Mouse (Mus musculus): Measurements from ENCODE around the gene Aip. TPM values are rescaled to one million over a fixed set of nuclear protein-coding genes. Genes with fewer than 3 reads are reported as not detected.
"Not testable (repeated sequence)": the region's sequence is repeated elsewhere in the genome, so short reads cannot be mapped to it uniquely, and the experiment has no call there.

The Aip gene
- polyA plus RNA-seq, 1 experiment from 2014 or later, result 104 TPM

- peaks cover 7% of the 10 kb centered on the region; the same call in 1 of the 2 replicates for H3K27me3 ChIP-seq
- H3K4me2 ChIP-seq, result no peak within 1 kb of the TSS
- 57% methylated on average over 3 of the region's 3 CpGs for WGBS
- no peaks in the 10 kb centered on the region for H3K36me3 ChIP-seq
- no peak within 1 kb of the TSS for H3K27ac ChIP-seq
- no peaks in the 10 kb centered on the region; the same call in 1 of the 2 replicates for H3K4me1 ChIP-seq
- no peak for ATAC-seq (ENCODE audit: borderline replicate concordance, extremely low read depth, low FRiP score, low TSS enrichment)
- no peaks in the 10 kb centered on the region for H3K9me3 ChIP-seq
- no peak within 1 kb of the TSS for H3K9ac ChIP-seq
- no peak within 1 kb of the TSS for H3K4me3 ChIP-seq
Measured at GRCm38 (mm10) chr19:4081394-4081793, 44.3 kb downstream of the Aip start, which contains the start of gene Cabp2. Gene Cabp2 (plus strand): TSS chr19:4081578.

DNA sequence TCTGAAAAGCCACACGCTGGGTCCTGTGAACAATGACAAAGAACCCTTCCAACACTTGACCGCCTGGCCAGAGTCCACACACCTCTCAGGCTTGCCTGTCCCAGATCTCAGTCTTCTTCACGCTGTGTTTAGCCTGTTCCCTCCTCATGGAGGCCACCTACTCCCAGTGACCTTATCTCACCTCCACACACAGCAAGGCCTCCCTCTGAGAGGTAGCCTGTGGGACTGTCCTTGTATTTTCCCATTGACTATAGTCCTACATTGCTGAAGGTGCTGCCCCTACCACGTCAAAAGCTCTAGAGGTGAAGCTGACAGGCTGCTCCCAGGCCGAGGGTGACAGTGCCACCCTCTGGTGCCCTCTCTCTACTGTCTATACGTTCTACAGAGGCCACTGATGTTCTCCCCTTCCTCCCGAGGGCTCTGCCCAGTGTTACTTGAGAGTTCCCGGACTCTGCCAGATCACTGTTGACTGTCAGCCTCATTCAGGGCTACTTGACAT lies 45.1 kb downstream of the Aip start:
- no peaks in the 10 kb centered on the region for H3K9me3 ChIP-seq
- ATAC-seq (ENCODE audit: borderline replicate concordance, extremely low read depth, low FRiP score, low TSS enrichment), result no peak
- no peaks in the 10 kb centered on the region for H3K36me3 ChIP-seq
- H3K27ac ChIP-seq, result no peak overlapping the region
- no peak overlapping the region for H3K9ac ChIP-seq
- 42% methylated on average over 8 of the region's 8 CpGs for WGBS
- no peak overlapping the region for H3K4me2 ChIP-seq
- H3K4me3 ChIP-seq, result no peak overlapping the region
- H3K27me3 ChIP-seq, result peaks cover 7% of the 10 kb centered on the region; the same call in 1 of the 2 replicates
- H3K4me1 ChIP-seq, result no peaks in the 10 kb centered on the region; the same call in 1 of the 2 replicates

GRCm38 (mm10) chr19:4079594-4079993 lies 46.1 kb downstream of the Aip start:
- Histone ChIP-seq H3K4me3 (no peak overlapping the region), H3K4me1 (no peaks in the 10 kb centered on the region; the same call in 1 of the 2 replicates), H3K36me3 (no peaks in the 10 kb centered on the region), H3K4me2 (no peak overlapping the region), H3K9me3 (no peaks in the 10 kb centered on the region), H3K27me3 (peaks cover 4% of the 10 kb centered on the region; the same call in 1 of the 2 replicates), H3K27ac (no peak overlapping the region), H3K9ac (no peak overlapping the region)
- no peak for ATAC-seq (ENCODE audit: borderline replicate concordance, extremely low read depth, low FRiP score, low TSS enrichment)
- 77% methylated on average over 1 of the region's 1 CpGs for WGBS

DNA sequence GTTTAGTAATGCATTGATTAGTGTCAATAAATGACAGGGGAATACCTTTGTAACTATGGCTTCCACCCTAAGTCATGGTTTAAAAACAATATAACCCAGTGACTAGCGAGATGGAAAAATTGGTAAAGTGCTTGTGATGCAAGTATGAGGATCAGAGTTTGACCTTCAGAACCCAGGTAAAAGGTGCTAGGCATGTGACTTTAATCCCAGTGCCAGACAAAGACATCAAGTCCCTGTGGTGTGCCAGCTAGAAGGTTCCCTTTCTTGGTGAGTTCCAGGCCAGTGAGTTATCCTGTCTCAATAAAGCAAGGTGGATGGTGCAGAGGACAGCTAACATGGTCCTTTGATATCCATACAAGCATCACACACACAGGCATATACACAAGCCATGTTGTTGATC lies 50.1 kb downstream of the Aip start:
- Histone ChIP-seq H3K36me3 (no peaks in the 10 kb centered on the region), H3K27ac (no peak overlapping the region), H3K9ac (no peak overlapping the region), H3K4me3 (no peak overlapping the region), H3K27me3 (no peaks in the 10 kb centered on the region), H3K9me3 (no peaks in the 10 kb centered on the region), H3K4me1 (no peaks in the 10 kb centered on the region), H3K4me2 (no peak overlapping the region)
- no peak for ATAC-seq (ENCODE audit: borderline replicate concordance, extremely low read depth, low FRiP score, low TSS enrichment)
- 89% methylated on average over 1 of the region's 1 CpGs for WGBS

DNA sequence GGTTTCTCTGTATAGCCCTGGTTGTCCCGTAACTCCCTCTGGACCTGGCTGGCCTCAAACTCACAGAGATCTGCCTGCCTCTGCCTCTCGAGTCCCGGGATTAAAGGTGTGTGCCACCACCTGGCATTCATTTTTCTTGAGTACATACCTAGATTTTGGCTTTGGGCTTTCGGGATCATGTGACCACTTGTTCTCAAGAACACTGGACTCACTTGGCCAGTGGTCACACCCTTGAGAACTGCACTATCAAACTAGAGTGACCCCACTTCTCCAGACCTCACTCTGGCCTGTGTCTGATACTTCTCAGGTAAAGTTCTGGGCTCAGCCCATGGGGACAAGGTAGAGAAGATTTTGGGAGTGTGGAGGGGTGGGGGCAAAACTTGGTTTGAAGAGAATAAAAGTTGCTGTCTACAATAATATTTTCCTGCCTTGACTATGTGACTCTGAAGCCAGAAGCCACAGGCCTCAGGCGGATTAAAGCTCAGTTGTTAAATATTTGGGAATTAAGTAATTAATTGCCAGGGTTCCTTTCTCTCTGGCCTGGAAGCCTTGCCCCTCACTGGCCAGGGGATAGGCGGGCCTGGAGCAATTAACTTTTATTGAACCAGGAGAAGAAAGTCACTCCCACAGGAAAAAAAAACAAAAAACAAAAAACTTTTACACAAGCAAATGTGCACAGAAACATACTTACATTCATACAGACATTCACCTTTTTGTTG lies 52.8 kb downstream of the Aip start:
- no peaks in the 10 kb centered on the region for H3K9me3 ChIP-seq
- H3K27me3 ChIP-seq, result no peaks in the 10 kb centered on the region
- no peaks in the 10 kb centered on the region for H3K4me1 ChIP-seq
- H3K36me3 ChIP-seq, result no peaks in the 10 kb centered on the region
- no peak overlapping the region for H3K4me3 ChIP-seq
- no peak overlapping the region for H3K4me2 ChIP-seq
- no peak for ATAC-seq (ENCODE audit: borderline replicate concordance, extremely low read depth, low FRiP score, low TSS enrichment)
- 82% methylated on average over 6 of the region's 6 CpGs for WGBS
- H3K27ac ChIP-seq, result no peak overlapping the region
- H3K9ac ChIP-seq, result no peak overlapping the region

DNA sequence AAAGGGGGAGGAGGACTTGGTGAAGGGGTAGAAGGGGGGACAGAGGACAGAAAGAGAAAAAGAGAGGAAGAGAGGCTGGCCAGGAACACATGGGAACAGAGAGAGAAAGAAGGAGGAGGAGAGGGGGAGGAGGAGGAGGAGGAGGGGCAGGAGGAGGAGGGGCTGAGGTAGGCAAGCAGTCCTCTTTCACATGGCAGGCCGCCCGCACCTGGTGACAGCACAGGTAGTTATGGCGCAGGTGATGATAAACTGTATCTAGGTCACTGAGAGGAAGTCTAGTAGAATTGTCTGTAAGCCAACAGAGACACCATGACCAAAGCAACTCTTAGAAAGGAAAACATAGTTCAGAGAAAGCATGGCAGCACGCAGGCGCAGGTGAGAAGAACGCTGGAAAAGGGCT lies 54.3 kb downstream of the Aip start:
- no peak for ATAC-seq (ENCODE audit: borderline replicate concordance, extremely low read depth, low FRiP score, low TSS enrichment)
- 89% methylated on average over 6 of the region's 6 CpGs for WGBS
- Histone ChIP-seq H3K4me3 (no peak overlapping the region), H3K9me3 (no peaks in the 10 kb centered on the region), H3K27me3 (0 out of 2 replicates have a peak, but pooled peaks cover 6% of the 10 kb centered on the region), H3K4me1 (no peaks in the 10 kb centered on the region), H3K9ac (no peak overlapping the region), H3K36me3 (no peaks in the 10 kb centered on the region), H3K4me2 (no peak overlapping the region), H3K27ac (no peak overlapping the region)

DNA sequence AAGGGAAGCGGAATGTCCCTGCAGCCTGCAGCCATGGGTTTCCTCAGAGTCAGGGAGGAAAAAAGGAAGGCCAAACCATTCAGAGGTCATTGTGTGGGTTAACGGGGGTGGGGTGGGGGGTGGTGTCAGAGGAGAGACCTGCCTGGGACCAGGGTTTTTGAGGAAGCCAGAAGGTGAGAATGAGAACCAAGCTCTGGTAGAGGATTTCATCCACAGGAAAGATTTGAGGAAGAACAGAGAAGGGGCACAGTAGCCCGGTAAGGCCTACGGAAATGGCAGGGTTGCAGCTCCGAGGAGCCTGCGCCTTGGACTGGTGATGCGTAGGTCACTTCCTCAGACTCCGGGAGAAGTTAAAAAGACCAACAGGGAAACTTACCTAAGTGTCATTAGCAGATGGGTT lies 54.9 kb downstream of the Aip start:
- H3K4me2 ChIP-seq, result no peak overlapping the region
- no peak overlapping the region for H3K27ac ChIP-seq
- H3K9me3 ChIP-seq, result no peaks in the 10 kb centered on the region
- 0 out of 2 replicates have a peak, but pooled peaks cover 6% of the 10 kb centered on the region for H3K27me3 ChIP-seq
- no peak overlapping the region for H3K9ac ChIP-seq
- no peak overlapping the region for H3K4me3 ChIP-seq
- H3K4me1 ChIP-seq, result no peaks in the 10 kb centered on the region
- no peaks in the 10 kb centered on the region for H3K36me3 ChIP-seq
- 82% methylated on average over 8 of the region's 8 CpGs for WGBS
- ATAC-seq (ENCODE audit: borderline replicate concordance, extremely low read depth, low FRiP score, low TSS enrichment), result no peak

DNA sequence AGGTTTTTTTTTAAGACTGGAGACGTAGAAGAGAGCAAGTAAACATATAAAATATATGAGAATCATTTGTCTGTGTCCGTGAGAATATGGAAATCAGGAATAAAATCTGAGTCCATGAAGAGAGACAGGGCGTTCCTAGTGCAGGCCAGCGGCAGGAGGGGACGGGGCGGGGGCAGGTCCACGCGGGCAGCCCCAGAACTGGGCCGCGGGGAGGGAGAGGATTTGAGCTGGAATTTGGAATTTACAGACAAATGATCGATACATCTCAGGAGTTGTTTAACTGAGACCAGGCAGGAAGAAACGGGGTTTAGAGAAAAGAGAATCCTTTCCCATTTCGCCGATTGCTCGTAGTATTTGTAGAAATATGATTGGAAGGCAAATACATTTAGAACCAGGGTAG lies 55.3 kb downstream of the Aip start:
- Histone ChIP-seq H3K9ac (no peak overlapping the region), H3K27me3 (0 out of 2 replicates have a peak, but pooled peaks cover 6% of the 10 kb centered on the region), H3K27ac (no peak overlapping the region), H3K9me3 (no peaks in the 10 kb centered on the region), H3K36me3 (no peaks in the 10 kb centered on the region), H3K4me2 (no peak overlapping the region), H3K4me1 (no peaks in the 10 kb centered on the region), H3K4me3 (no peak overlapping the region)
- WGBS, result 73% methylated on average over 15 of the region's 15 CpGs
- ATAC-seq (ENCODE audit: borderline replicate concordance, extremely low read depth, low FRiP score, low TSS enrichment), result no peak

- Histone ChIP-seq H3K4me2 (no peak overlapping the region), H3K4me1 (no peaks in the 10 kb centered on the region), H3K4me3 (no peak overlapping the region), H3K27me3 (0 out of 2 replicates have a peak, but pooled peaks cover 6% of the 10 kb centered on the region), H3K36me3 (no peaks in the 10 kb centered on the region), H3K9me3 (no peaks in the 10 kb centered on the region), H3K27ac (no peak overlapping the region), H3K9ac (no peak overlapping the region)
- 50% methylated on average over 15 of the region's 15 CpGs for WGBS
- no peak for ATAC-seq (ENCODE audit: borderline replicate concordance, extremely low read depth, low FRiP score, low TSS enrichment)
Measured at GRCm38 (mm10) chr19:4068717-4069410, 56.8 kb downstream of the Aip start.

DNA sequence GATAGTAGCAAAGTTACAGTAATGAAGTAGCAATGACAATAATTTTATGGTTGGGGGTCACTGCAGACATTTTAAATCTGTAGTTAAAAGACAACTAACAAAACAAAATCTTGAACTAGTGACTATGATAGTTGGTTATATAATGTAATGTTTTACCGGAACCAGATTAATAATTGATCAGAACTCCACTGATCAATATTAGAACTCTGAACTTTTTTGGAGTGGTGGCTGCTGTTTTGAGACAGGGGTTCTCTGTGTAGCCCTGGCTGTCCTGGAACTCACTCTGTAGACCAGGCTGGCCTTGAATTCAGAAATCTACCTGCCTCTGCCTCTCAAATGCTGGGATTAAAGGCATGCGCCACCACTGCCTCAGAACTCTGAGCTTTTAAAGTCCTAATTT lies 57.4 kb downstream of the Aip start:
- not testable (repeated sequence) for H3K27ac ChIP-seq; H3K9me3 ChIP-seq; H3K36me3 ChIP-seq; H3K4me2 ChIP-seq; H3K4me1 ChIP-seq; H3K9ac ChIP-seq; H3K4me3 ChIP-seq; ATAC-seq (ENCODE audit: borderline replicate concordance, extremely low read depth, low FRiP score, low TSS enrichment); H3K27me3 ChIP-seq
- 84% methylated on average over 2 of the region's 2 CpGs for WGBS

DNA sequence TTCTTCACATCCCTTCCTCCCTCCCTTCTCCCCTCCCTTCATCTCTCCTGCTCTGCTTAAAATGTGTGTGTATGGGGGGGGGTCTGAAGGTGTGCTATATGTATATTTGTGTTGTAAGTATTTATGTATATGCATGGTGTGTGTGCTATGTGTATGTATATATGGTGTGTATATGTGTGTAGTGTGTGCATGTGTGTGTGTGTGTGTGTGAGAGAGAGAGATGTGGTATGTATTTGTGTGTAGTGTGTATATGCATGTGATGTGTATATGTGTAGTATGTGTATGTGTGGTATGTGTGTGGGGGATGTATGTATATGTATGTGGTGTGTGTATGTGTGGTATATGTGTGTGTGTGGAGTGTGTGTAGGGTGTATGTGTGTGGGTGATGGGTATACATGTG lies 58.8 kb downstream of the Aip start:
- Histone ChIP-seq H3K36me3 (no peaks in the 10 kb centered on the region), H3K27me3 (0 out of 2 replicates have a peak, but pooled peaks cover 6% of the 10 kb centered on the region), H3K9ac (no peak overlapping the region), H3K27ac (no peak overlapping the region), H3K4me3 (no peak overlapping the region), H3K4me1 (no peaks in the 10 kb centered on the region), H3K9me3 (no peaks in the 10 kb centered on the region), H3K4me2 (no peak overlapping the region)
- no peak for ATAC-seq (ENCODE audit: borderline replicate concordance, extremely low read depth, low FRiP score, low TSS enrichment)

- Histone ChIP-seq H3K27ac (no peak overlapping the region), H3K4me2 (no peak overlapping the region), H3K4me3 (no peak overlapping the region), H3K9ac (no peak overlapping the region), H3K27me3 (0 out of 2 replicates have a peak, but pooled peaks cover 6% of the 10 kb centered on the region), H3K9me3 (no peaks in the 10 kb centered on the region), H3K4me1 (no peaks in the 10 kb centered on the region), H3K36me3 (no peaks in the 10 kb centered on the region)
- WGBS, result 70% methylated on average over 6 of the region's 6 CpGs
- no peak for ATAC-seq (ENCODE audit: borderline replicate concordance, extremely low read depth, low FRiP score, low TSS enrichment)
Measured at GRCm38 (mm10) chr19:4066280-4066679, 59.4 kb downstream of the Aip start.

Measured in lung, embryonic 15.5 days (tissue).